Mouse (Mus musculus) olfactory bulb, adult 2 months (tissue): Measurements from ENCODE around the gene Tgif2.

Source experiments
- CTCF ChIP-seq: fragments of 200-500 bp; IDR thresholded peaks from 2 replicates; pipeline ENCODE4 v1.5.1; 2012; ENCODE audit warnings: low read depth, mild to moderate bottlenecking, low read length, moderate library complexity; ENCODE audit not compliant: insufficient read depth
- POLR2A ChIP-seq: fragments of 200-500 bp; IDR thresholded peaks from 2 replicates; pipeline ENCODE4 v1.6.1; 2012; ENCODE audit warnings: mild to moderate bottlenecking, low read depth, low read length, moderate library complexity; ENCODE audit not compliant: insufficient read depth

DNA sequence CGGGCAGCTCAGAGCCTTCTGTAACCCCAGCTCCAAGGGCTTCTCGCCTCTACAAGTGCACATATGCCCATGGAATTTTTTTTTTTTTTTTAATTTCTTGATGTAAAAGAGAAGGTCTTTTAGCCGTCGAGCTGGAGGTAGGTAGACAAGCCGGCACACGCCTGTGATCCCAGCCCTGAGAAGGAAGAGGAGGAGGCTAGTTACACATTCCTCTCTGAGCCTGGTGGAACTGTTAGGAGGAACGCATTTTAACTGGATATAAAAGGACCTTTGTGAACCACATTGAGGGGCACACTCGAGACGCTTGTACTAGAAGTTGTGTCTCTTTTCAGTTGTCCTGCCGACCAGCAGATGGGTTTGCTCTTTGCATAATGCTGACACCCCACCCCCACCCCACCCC lies 4.9 kb downstream of the Tgif2 start:
- TF ChIP-seq CTCF (no peak), POLR2A (no peak)
